Mouse (Mus musculus) midbrain, embryonic 14.5 days (tissue): ENCODE results near the gene Veph1. TPM values are rescaled to one million over a fixed set of nuclear protein-coding genes. Genes with fewer than 3 reads are reported as not detected.

ENCODE experiments used
- ATAC-seq: fragments of 200-750 bp; cut with Nextera tagmentation; 2 replicates; pipeline ENCODE4 v1.8.0; 2017; ENCODE audit warnings: moderate number of reproducible peaks, moderate library complexity; ENCODE audit not compliant: low FRiP score, low TSS enrichment
- DNase-seq: peaks from one replicate; pipeline ENCODE4 v3.0.0-alpha.2; 2015
- H3K27ac ChIP-seq: fragments of 300-500 bp; sonication (generic); replicated peaks from 2 replicates; pipeline ENCODE4 v1.5.1; 2014; ENCODE audit warnings: mild to moderate bottlenecking, low read depth, low read length, moderate library complexity
- H3K27me3 ChIP-seq: fragments of 300-500 bp; sonication (generic); 2 replicates; pipeline ENCODE4 v1.6.1; 2014; ENCODE audit warnings: low read length, control low read depth, mixed read lengths; ENCODE audit not compliant: control insufficient read depth, insufficient read depth
- H3K36me3 ChIP-seq: fragments of 300-500 bp; sonication (generic); 2 replicates; pipeline ENCODE4 v1.6.1; 2014; ENCODE audit warnings: low read length, control low read depth; ENCODE audit not compliant: control insufficient read depth, insufficient read depth
- H3K4me1 ChIP-seq: fragments of 300-500 bp; sonication (generic); 2 replicates; pipeline ENCODE4 v1.6.1; 2014; ENCODE audit warnings: mild to moderate bottlenecking, antibody characterized with exemption, low read length, control low read depth; ENCODE audit not compliant: control insufficient read depth, insufficient read depth
- H3K4me2 ChIP-seq: fragments of 300-500 bp; sonication (generic); 2 replicates; pipeline ENCODE4 v1.6.1; 2014; ENCODE audit warnings: mild to moderate bottlenecking, low read length, moderate library complexity
- H3K4me3 ChIP-seq: fragments of 300-500 bp; sonication (generic); replicated peaks from 2 replicates; pipeline ENCODE4 v1.5.1; 2014; ENCODE audit warnings: low read depth, low read length
- H3K9ac ChIP-seq: fragments of 300-500 bp; sonication (generic); replicated peaks from 2 replicates; pipeline ENCODE4 v1.6.1; 2014; ENCODE audit warnings: mild to moderate bottlenecking, low read length, moderate library complexity
- H3K9me3 ChIP-seq: fragments of 300-500 bp; sonication (generic); 2 replicates; pipeline ENCODE4 v1.6.1; 2016; ENCODE audit warnings: low read length, control low read depth, mixed read lengths; ENCODE audit not compliant: control insufficient read depth
- WGBS: fragments of 180-500 bp; shearing (Covaris S2); extraction: QIAGEN DNeasy Blood & Tissue Kit; methylation state at CpG from one replicate; pipeline ENCODE4 v1.1.7; 2014; 5-methylcytosine and 5-hydroxymethylcytosine counted together
- polyA plus RNA-seq: library from polyadenylated mRNA; unstranded; fragments of >200 nt; fragmentation: Nextera tagmentation; extraction: Ambion mirVana; gene quantifications from 2 replicates; pipeline ENCODE4 v1.2.1, GENCODE M21; 2014

The Veph1 gene
- polyA plus RNA-seq, 1 experiment from 2014 or later: 10.6 TPM

DNA sequence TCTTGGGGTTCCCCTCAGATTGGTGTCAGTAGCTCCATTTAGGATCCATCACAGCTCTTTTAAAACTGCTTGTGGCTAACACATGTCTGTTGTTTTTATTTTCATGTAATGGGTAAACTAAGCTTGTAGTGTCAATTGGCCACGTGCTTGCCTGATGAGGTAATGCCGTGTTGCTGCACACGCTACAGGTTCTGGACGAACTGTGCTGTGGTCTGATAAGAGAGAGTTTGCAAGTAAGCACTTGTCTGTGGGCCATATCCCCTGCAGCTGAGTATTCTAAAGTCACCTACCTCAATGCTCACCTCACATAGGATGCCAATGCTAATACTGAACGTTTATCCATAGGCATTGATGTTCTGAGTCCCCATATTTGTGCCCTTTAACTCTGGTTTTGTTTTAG is 131.6 kb downstream of the Veph1 start:
- DNase-seq (no peak), ATAC-seq (no peak)
- 94% methylated on average over 5 of the region's 5 CpGs for WGBS
- Histone ChIP-seq H3K4me2 (no peak overlapping the region), H3K27me3 (no peaks in the 10 kb centered on the region), H3K9me3 (no peaks in the 10 kb centered on the region), H3K27ac (no peak overlapping the region), H3K36me3 (no peaks in the 10 kb centered on the region), H3K9ac (no peak overlapping the region), H3K4me1 (no peaks in the 10 kb centered on the region), H3K4me3 (no peak overlapping the region)

DNA sequence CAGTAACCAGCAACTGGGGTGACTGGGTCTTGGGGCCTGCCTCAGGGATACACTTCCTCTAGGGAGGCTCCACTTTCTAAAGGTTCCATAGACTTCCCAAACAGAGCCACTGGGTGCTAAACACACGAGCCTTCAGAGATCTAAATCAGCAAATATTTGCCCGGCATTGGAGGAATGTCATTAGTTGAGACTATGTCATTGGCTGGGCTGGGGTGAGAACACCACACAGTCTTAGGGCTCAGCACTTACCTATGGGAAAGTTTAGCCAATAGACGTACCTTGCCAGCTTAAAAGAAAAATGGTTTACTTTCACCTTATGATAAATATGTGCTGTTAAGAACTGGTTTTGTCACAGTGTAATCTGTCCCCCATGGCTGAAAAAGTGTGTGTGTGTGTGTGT is 132.1 kb downstream of the Veph1 start:
- Histone ChIP-seq H3K36me3 (no peaks in the 10 kb centered on the region), H3K4me2 (no peak overlapping the region), H3K4me1 (no peaks in the 10 kb centered on the region), H3K27ac (no peak overlapping the region), H3K27me3 (no peaks in the 10 kb centered on the region), H3K4me3 (no peak overlapping the region), H3K9me3 (no peaks in the 10 kb centered on the region), H3K9ac (no peak overlapping the region)
- no peak for DNase-seq
- WGBS: 81% methylated on average over 3 of the region's 3 CpGs
- ATAC-seq: no peak

GRCm38 (mm10) chr3:66162612-66163011 is 134.0 kb downstream of the Veph1 start:
- Histone ChIP-seq H3K4me1 (no peaks in the 10 kb centered on the region), H3K9me3 (no peaks in the 10 kb centered on the region), H3K4me2 (no peak overlapping the region), H3K27ac (no peak overlapping the region), H3K36me3 (no peaks in the 10 kb centered on the region), H3K27me3 (no peaks in the 10 kb centered on the region), H3K9ac (no peak overlapping the region), H3K4me3 (no peak overlapping the region)
- DNase-seq: peak; percentile 32
- WGBS: 81% methylated on average over 6 of the region's 6 CpGs
- no peak for ATAC-seq

DNA sequence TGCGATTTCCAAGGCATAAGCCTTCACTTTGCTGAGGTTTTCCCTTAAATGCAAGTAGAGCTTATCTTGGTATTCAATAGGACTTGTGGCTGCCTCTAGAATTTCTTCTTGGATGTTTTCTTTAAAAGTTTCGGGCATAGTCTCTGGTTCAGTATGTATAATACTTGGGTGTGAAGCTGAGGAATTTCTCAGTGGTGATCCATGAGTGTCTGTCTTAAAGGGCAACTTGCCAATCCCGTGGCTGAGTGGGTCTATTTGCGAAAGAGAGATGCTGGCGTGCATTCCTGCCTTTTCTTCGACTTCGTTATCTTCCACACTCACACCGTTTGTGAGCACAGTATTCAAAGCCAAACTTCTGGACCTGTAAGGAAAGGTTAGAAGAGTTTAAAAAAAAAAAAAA is 138.7 kb downstream of the Veph1 start:
- H3K4me1 ChIP-seq: no peaks in the 10 kb centered on the region
- no peak overlapping the region for H3K4me3 ChIP-seq
- no peak overlapping the region for H3K9ac ChIP-seq
- DNase-seq (no peak), ATAC-seq (no peak)
- no peak overlapping the region for H3K27ac ChIP-seq
- no peaks in the 10 kb centered on the region for H3K36me3 ChIP-seq
- no peak overlapping the region for H3K4me2 ChIP-seq
- H3K27me3 ChIP-seq: no peaks in the 10 kb centered on the region
- 81% methylated on average over 8 of the region's 8 CpGs for WGBS
- H3K9me3 ChIP-seq: no peaks in the 10 kb centered on the region

DNA sequence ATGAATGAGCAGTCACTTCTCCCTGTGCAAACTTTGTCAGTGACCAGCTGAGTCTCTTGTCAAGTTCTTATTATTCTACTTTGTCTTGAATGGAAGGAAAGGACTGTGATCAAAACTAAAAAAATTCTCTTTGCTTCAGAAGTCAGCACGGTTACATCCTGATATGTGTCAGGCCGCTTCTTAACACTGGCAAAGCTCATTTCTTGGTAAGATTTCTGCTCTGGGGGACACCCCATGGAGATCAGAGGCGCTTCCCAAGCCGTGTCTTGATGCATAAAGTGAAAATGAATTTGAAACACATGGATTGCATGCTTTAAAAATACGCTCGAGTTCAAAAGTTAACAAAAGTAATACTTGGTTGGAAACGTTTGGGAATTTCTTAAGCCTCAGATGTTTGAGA is 159.0 kb downstream of the Veph1 start:
- Histone ChIP-seq H3K36me3 (no peaks in the 10 kb centered on the region), H3K27me3 (no peaks in the 10 kb centered on the region), H3K4me3 (no peak overlapping the region), H3K27ac (no peak overlapping the region), H3K9ac (no peak overlapping the region), H3K9me3 (no peaks in the 10 kb centered on the region), H3K4me2 (no peak overlapping the region), H3K4me1 (no peaks in the 10 kb centered on the region)
- DNase-seq (peak; percentile 49), ATAC-seq (no peak)
- 47% methylated on average over 7 of the region's 7 CpGs for WGBS

GRCm38 (mm10) chr3:66131264-66131950 is 165.2 kb downstream of the Veph1 start:
- Histone ChIP-seq H3K9ac (no peak overlapping the region), H3K4me3 (no peak overlapping the region), H3K36me3 (no peaks in the 10 kb centered on the region), H3K27me3 (no peaks in the 10 kb centered on the region), H3K4me2 (no peak overlapping the region), H3K9me3 (no peaks in the 10 kb centered on the region), H3K4me1 (no peaks in the 10 kb centered on the region), H3K27ac (no peak overlapping the region)
- WGBS: 71% methylated on average over 4 of the region's 4 CpGs
- ATAC-seq (no peak), DNase-seq (no peak)

- Histone ChIP-seq H3K36me3 (no peaks in the 10 kb centered on the region), H3K27ac (no peak overlapping the region), H3K4me1 (no peaks in the 10 kb centered on the region), H3K9me3 (no peaks in the 10 kb centered on the region), H3K4me3 (no peak overlapping the region), H3K27me3 (no peaks in the 10 kb centered on the region), H3K4me2 (no peak overlapping the region), H3K9ac (no peak overlapping the region)
- WGBS: 87% methylated on average over 5 of the region's 5 CpGs
- ATAC-seq (no peak), DNase-seq (no peak)
These were observed 166.9 kb downstream of the Veph1 start for GRCm38 (mm10) chr3:66129689-66130088.

DNA sequence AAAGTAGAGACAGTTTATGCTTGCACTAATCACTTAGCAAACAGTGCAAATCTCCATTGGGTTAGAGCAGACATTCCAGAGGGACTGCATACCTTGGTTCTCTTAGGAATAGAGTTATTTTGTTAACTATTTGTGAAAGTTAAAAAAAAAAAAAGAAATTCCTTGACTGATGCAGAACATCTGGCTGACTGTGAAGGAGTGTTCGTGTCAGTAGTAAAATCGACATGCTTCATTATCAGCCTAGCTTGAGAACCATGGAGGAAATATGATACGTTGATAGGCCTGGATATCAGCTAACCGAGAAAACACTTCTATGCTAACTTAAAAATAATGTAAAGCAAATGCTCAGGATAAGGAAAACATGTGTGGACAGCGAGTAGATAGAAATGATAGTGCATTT is 191.1 kb downstream of the Veph1 start:
- 82% methylated on average over 5 of the region's 5 CpGs for WGBS
- no peak overlapping the region for H3K4me2 ChIP-seq
- no peak overlapping the region for H3K9ac ChIP-seq
- DNase-seq (no peak), ATAC-seq (no peak)
- no peaks in the 10 kb centered on the region for H3K27me3 ChIP-seq
- H3K4me3 ChIP-seq: no peak overlapping the region
- no peak overlapping the region for H3K27ac ChIP-seq
- H3K36me3 ChIP-seq: no peaks in the 10 kb centered on the region
- peaks cover 9% of the 10 kb centered on the region; the same call in 1 of the 2 replicates for H3K4me1 ChIP-seq
- H3K9me3 ChIP-seq: no peaks in the 10 kb centered on the region

DNA sequence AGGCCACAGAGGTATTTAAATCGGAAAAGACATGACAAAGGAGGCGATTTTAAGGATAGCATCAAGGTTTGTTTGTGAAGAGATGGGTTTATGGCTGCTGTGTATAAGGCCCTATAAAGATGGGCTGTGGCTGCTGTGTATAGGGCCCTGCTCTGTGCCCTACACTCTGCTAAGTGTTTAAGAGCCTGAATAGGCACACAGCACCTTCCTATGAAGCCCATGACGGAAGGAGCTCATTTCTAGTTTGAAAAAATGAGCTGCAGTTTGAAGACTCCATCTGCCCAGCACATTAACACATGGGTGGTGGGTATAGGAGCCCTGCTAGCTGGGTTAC is 194.1 kb downstream of the Veph1 start:
- no peak for DNase-seq
- Histone ChIP-seq H3K4me2 (no peak overlapping the region), H3K27me3 (no peaks in the 10 kb centered on the region), H3K4me1 (peaks cover 9% of the 10 kb centered on the region; the same call in 1 of the 2 replicates), H3K9me3 (no peaks in the 10 kb centered on the region), H3K27ac (peak overlapping the region; percentile 75), H3K4me3 (no peak overlapping the region), H3K36me3 (no peaks in the 10 kb centered on the region), H3K9ac (no peak overlapping the region)
- 69% methylated on average over 3 of the region's 3 CpGs for WGBS
- ATAC-seq: peak; percentile 44; the same call in 1 of the 2 replicates
